Mouse (Mus musculus) heart, postnatal 36 days (tissue): ENCODE results near the gene 6430531B16Rik. TPM values are rescaled to one million over a fixed set of nuclear protein-coding genes. Genes with fewer than 3 reads are reported as not detected.

ENCODE experiments used
- DNase-seq, 2 experiments: peaks; one replicate each; pipeline ENCODE4 v3.0.0; 2021 to 2022
- intact Hi-C: fragments of 180-260 bp; cut with DNase I; formaldehyde crosslinking; loops from one replicate; pipeline ENCODE4 v1.15.1; 2025
- total RNA-seq, 2 experiments: library from RNA; stranded (reverse); gene quantifications; 2 replicates each; pipeline ENCODE4 v1.2.3; 2021

Gene 6430531B16Rik
- not detected for total RNA-seq

DNA sequence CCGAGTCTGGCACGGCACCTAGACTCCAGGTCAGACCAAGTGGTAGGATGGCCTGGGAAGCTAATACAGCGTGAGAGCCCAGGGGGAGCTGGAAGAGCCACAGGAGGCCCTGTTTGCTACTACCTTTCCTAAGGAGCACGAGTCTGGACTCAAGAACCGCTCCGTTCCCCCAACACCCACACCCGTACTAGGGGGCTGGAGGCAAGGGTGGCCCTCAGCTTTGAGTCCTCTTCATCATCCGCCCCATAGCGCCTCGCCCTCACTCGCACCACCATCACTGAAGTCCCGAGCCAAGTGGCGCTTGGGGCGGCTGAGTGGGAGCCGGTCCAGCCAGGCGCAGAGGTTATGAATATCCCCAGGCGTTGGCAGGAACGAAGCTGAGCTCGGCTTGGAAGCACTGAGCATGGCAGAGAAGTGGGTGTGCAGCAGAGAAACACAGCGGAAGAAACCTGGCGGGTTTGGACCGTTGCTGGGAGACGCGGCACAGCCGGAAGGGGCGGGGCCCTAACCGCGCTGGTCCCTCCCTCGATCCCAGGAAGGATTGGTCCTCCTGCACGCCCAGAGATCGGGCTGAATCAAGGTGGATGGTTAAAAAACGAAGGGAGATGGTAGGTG is at the start of gene 6430531B16Rik:
Gene 6430531B16Rik (minus strand): TSS at position 478 of the 615 bp plus-strand sequence.
- peak; percentile 69 to 75 for DNase-seq
- intact Hi-C loops: no loop called here

- intact Hi-C loops: no loop called here
- no peak for DNase-seq
Measured at GRCm38 (mm10) chr7:140011336-140011735, 32.8 kb upstream of the 6430531B16Rik start.

- intact Hi-C loops: no loop called here
- DNase-seq: no peak
Measured at GRCm38 (mm10) chr7:140007781-140008180, 29.2 kb upstream of the 6430531B16Rik start.

DNA sequence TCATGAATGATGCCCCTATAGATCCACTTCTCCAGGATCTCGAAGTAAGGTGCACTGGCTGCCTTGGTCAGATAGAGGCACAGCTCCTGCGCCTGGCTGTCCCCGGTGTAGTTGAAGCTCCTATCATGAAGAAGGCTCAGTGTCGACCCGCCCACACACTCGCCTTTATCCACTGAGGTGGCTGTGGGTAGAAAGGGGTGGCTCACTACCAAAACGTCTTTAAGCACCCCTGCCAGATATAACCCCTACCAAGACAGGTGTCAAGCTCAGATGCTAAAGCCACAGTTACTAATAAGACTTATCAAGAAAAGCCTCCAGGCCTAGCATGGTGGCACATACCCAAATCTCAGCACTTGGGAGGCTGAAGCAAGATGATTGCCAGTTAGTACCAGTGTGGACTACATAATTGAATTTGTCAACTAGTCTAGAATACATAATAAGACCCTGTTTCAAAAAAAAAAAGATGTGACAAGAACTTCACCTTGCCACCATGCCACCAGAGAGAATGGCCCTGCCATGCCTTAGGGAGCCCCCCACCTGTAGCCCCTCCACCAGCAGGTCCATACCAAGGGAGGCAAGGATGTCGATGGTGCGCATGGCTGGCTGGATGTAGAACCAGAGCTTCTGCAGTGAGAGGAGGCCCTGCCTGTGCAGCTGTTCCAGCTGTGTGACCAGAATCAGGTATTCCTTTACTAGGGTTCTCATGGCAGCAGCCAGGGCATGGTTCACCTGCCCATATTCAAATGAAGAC is 28.5 kb upstream of the 6430531B16Rik start:
- intact Hi-C loops: no loop called here
- DNase-seq: no peak

DNA sequence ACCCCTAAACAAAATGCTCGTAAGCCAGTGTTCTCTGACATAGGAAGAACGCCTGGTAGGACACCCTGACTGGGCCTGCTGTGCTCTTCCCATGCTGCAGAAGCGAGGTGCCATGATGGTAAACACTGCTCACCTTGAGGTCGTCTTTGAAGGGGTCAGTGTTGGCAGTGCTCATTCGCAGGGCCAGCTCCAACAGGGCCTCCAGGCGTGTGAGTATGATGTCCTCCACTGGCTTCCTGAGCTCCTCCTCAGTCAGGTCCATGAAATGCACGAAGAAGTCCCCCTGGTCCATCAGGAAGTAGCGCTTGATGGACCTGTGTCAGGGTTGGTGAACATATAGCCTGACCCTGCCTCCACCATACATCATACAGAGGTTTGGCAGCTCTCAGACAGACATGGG is 26.1 kb upstream of the 6430531B16Rik start:
- intact Hi-C loops: no loop called here

DNA sequence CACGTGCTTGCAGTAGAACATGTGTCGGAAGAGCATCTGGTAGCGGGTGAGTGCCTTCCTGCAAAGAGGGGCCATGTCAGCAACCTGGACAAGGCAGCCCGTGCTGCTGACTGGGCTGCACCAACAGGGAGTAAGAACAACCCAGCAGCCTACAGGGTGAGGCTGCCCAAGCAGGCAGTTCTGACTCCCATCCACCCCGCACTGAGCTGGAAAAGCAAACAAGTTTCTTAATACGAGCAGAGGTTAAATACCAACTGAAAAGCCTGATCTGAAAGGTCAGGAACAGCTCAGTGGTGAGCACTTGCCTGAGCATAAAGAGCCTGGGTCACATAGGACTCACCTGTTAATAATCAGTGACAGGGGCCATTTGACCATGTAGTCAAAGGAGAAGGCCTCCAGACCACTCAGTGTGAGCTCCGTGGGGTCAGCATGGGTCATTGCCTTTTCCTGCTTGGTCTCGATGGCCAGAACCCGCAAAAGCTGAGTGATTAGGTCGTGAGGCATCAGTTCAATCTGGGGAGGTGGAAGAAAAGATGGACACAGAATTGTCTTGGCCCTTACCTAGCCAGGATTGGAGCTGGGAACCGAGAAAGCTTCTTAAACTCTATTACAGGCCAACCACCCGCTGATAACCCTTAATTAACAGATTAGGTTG is 22.7 kb upstream of the 6430531B16Rik start:
- intact Hi-C loops: no loop called here

More for the DNA sequence above, 26.1 kb upstream of the 6430531B16Rik start:
- no peak for DNase-seq

GRCm38 (mm10) chr7:139998691-139999350 is 20.3 kb upstream of the 6430531B16Rik start:
- intact Hi-C loops: no loop called here
- DNase-seq: no peak

More for the DNA sequence above, 22.7 kb upstream of the 6430531B16Rik start:
- DNase-seq: no peak

DNA sequence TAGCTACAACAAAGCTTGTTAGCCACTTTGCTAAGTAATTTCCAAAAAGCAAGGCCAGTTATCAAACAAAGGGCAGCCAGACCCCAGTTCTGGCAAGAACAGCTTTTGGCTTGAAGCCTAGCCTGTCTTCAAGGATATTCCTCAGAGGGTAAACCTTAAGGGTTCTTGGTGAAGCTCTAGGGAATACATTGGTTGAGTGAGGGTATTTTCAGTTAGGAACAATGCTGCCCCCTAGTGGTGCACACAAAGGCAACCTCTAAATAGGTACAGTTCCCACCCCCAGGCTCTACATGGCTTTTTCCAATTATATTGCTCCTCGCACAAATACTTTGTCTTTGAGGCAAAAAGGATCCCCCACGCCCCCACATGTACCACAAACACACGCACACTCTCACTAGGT is 16.1 kb upstream of the 6430531B16Rik start:
- intact Hi-C loops: loop anchor here (1.0 kb wide), 2 partner anchors 25 to 89 kb away; no protein-coding TSS in a partner anchor
- peak; percentile 65 to 69 for DNase-seq

DNA sequence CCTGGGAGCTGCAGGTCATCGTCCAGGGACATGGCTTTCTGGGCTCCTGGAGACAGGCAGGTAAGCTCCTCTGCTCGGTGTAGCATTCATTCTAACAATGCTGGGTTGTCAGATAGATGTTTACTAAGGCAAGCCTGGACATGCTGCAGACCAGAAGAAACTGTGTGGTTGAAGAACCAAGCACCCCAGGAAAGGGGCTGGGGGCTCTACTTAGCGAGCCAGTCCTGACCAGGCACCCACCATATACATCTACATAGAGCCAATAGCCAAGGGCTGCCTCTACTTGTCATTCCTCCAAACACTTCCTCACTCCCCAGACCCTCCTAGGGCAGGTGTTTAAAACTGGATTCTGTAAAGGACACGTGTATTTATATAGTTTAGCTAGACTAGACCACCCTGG is 15.6 kb upstream of the 6430531B16Rik start:
- DNase-seq: no peak
- intact Hi-C loops: loop anchor here (1.0 kb wide), 2 partner anchors 25 to 89 kb away; no protein-coding TSS in a partner anchor

GRCm38 (mm10) chr7:139993532-139993931 is 15.0 kb upstream of the 6430531B16Rik start:
- no peak for DNase-seq
- intact Hi-C loops: no loop called here

DNA sequence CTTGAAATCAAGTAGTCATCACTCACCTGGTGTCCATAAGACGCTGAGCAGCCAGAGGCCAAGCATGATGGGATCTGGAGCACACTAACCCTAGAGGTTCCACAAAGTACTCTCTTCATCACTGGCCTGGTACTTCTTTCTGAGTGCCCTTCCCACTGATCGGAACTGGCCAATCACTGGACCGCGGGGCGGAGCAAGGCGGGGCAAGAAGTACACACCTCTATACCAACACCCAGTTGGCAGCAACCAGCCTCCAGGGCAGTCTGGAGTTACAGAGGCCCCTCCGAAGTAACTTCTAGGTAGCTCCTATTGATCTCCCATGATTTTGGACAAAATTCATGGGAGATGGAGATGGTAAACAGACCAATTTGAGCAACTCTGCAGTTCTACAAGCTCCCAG is 13.9 kb upstream of the 6430531B16Rik start, which contains the start of gene Adam8:
Gene Adam8 (minus strand): TSS at position 157 of the 400 bp plus-strand sequence.
- intact Hi-C loops: no loop called here
- no peak for DNase-seq

GRCm38 (mm10) chr7:139990864-139991394 is 12.4 kb upstream of the 6430531B16Rik start:
- intact Hi-C loops: no loop called here

GRCm38 (mm10) chr7:139988272-139988671 is 9.7 kb upstream of the 6430531B16Rik start:
- DNase-seq: no peak
- intact Hi-C loops: no loop called here

More at GRCm38 (mm10) chr7:139990864-139991394, 12.4 kb upstream of the 6430531B16Rik start:
- no peak for DNase-seq

- DNase-seq: no peak
- intact Hi-C loops: no loop called here
Measured at GRCm38 (mm10) chr7:139984505-139984904, 6.0 kb upstream of the 6430531B16Rik start.

DNA sequence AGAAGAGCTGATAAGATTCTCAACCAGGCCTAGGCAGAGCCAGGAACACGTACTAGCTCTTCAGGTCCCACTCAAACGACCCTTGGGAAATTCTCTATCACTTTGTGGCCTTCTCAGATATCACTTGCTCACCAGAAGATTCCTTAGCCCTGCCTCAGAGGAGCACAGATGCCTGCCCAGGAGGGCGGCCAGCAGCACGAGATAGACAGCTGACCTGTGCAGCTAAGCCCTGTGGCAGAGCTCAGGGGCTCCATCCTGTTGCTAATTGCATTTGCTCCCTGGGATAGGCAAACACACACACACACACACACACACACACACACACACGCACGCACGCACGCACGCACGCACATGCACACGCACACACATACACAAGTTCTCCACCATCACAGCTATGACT is 3.5 kb upstream of the 6430531B16Rik start:
- no peak for DNase-seq
- intact Hi-C loops: no loop called here

DNA sequence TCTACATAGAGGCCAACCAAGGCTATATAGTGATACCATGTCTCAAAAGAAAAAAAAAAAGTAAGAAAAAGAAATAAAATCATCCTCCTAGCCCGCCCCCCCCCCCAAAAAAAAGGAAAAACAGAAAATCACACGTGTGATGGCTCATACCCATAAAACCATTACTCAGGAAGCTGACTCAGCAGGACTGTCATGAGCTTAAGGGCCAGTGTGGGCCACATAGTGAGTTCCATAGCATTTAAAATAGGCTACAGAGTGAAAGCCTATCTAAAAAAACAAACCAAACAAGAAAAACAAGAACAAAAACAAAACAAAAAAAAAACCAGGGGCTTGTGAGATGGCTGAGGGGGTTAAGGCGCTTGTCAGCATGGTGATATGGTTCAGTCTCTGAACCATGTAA is 2.2 kb upstream of the 6430531B16Rik start:
- DNase-seq: no peak

DNA sequence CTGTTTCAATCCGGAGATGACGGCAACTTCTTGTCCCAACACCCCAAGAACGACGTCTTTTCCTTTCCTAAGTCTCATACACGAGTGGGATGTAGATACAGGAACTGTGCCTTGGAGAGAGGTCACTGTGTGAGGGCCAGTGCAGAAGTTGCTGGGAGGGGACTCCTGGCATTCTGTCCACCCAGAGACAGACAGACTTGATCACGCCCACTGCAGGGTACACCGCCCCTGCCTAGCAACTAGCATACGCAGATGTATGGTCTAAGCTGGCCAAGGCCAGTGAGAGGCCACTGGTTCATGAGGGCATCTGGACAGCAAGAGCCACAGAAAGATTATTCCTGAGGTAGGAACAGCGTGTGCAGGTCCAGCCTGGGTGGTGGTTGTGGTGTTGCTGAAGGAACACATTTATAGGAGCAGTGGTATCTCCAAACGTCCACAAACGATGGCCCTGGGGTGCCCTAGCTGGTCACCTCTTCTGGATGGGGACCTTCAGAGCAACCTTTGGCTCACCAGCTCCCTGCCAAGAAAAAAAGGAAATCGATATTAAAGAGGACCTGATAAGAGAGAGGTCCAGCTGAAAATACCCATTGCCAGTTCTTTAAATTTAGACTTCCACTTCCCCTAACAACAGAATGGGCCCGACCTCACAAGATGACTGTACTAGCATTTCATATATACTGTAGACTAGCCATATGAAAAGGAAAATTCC is 610 bp upstream of the 6430531B16Rik start:
- peak in 1 of 2 experiments; percentile 12 for DNase-seq
- intact Hi-C loops: no loop called here

More for the DNA sequence above, 2.2 kb upstream of the 6430531B16Rik start:
- intact Hi-C loops: no loop called here

DNA sequence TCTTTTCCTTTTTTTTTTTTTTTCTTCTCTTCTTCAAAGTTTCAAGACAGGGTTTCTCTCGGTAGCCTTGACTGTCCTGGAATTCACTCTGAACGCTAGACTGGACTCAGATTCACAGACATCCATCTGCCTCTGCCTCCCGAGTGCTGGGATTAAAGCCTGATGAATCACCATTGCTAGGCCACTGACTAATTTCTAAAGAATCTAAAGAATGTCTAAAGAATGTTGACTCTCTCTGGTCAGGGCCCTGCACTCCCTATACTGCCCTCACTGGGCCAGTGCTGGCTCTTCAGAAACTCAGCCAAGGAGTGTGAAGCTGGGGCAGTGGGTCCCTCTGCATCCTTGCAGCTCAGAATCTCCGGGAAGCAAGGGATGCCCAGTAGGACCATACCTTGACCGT is 3.1 kb downstream of the 6430531B16Rik start:
- intact Hi-C loops: no loop called here
- DNase-seq: no peak

GRCm38 (mm10) chr7:139974307-139974706 is 4.2 kb downstream of the 6430531B16Rik start:
- no peak for DNase-seq
- intact Hi-C loops: no loop called here

DNA sequence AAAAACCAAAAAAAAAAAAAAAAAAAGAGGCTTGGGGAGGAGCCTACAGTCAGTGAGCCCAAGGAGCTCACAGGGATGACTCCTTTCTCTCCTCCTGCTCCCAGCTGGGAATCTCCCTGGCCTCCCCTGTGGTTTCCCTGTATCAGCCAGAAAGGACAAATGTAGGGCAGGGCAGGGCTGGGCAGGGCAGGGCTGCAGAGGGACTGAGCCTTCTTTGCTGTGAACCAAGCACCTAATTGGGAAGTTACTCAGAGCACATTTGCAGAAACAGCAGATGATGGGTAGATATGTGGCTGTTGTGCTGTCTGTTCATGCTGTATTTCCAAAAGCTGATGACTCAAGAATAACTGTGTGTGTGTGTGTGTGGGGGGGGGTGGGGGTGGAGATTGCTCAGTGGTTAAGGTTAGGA is 5.6 kb downstream of the 6430531B16Rik start:
- intact Hi-C loops: no loop called here

More for the DNA sequence above, 5.6 kb downstream of the 6430531B16Rik start:
- no peak for DNase-seq
